Mouse (Mus musculus) kidney, postnatal 0 days (tissue): ENCODE results near the gene Tcte2. TPM values are rescaled to one million over a fixed set of nuclear protein-coding genes. Genes with fewer than 3 reads are reported as not detected.

ENCODE experiments used
- ATAC-seq: fragments of 200-750 bp; cut with Nextera tagmentation; replicated peaks from 2 replicates; pipeline ENCODE4 v1.8.0; 2017; ENCODE audit warnings: low read depth, moderate number of reproducible peaks, moderate TSS enrichment, moderate library complexity; ENCODE audit not compliant: low FRiP score
- DNase-seq: peaks from one replicate; pipeline ENCODE4 v3.0.0-alpha.2; 2016; ENCODE audit warnings: low spot score
- H3K27ac ChIP-seq: fragments of 300-500 bp; sonication (generic); 2 replicates; pipeline ENCODE4 v1.5.1; 2014; ENCODE audit warnings: mild to moderate bottlenecking
- H3K27me3 ChIP-seq: fragments of 300-500 bp; sonication (generic); 2 replicates; pipeline ENCODE4 v1.6.1; 2014; ENCODE audit warnings: low read length, mixed read lengths; ENCODE audit not compliant: insufficient read depth
- H3K36me3 ChIP-seq: fragments of 300-500 bp; sonication (generic); 2 replicates; pipeline ENCODE4 v1.6.1; 2014; ENCODE audit warnings: low read length, mixed read lengths; ENCODE audit not compliant: insufficient read depth
- H3K4me1 ChIP-seq: fragments of 300-500 bp; sonication (generic); replicated peaks from 2 replicates; pipeline ENCODE4 v1.6.1; 2014; ENCODE audit warnings: antibody characterized with exemption, low read length, mixed read lengths; ENCODE audit not compliant: insufficient read depth
- H3K4me2 ChIP-seq: fragments of 300-500 bp; sonication (generic); 2 replicates; pipeline ENCODE4 v1.6.1; 2014; ENCODE audit warnings: mild to moderate bottlenecking, low read length, moderate library complexity, mixed read lengths
- H3K4me3 ChIP-seq: fragments of 300-500 bp; sonication (generic); replicated peaks from 2 replicates; pipeline ENCODE4 v1.5.1; 2014; ENCODE audit warnings: low read depth, low read length
- H3K9ac ChIP-seq: fragments of 300-500 bp; sonication (generic); 2 replicates; pipeline ENCODE4 v1.6.1; 2014; ENCODE audit warnings: low read depth, low read length
- H3K9me3 ChIP-seq: fragments of 300-500 bp; sonication (generic); replicated peaks from 2 replicates; pipeline ENCODE4 v1.6.1; 2016; ENCODE audit warnings: low read length, inconsistent platforms, mixed read lengths
- CTCF ChIP-seq: IDR thresholded peaks from 2 replicates; pipeline ENCODE4 v1.5.1; 2016; ENCODE audit warnings: antibody characterized with exemption, low read depth, mild to moderate bottlenecking, moderate library complexity
- WGBS: fragments of 180-500 bp; shearing (Covaris S2); extraction: QIAGEN DNeasy Blood & Tissue Kit; methylation state at CpG from one replicate; pipeline ENCODE4 v1.1.7; 2014; 5-methylcytosine and 5-hydroxymethylcytosine counted together
- polyA plus RNA-seq: library from polyadenylated mRNA; unstranded; fragments of >200 nt; fragmentation: Nextera tagmentation; extraction: Ambion mirVana; gene quantifications from 2 replicates; pipeline ENCODE4 v1.2.1, GENCODE M21; 2015

The Tcte2 gene
- polyA plus RNA-seq, 1 experiment from 2014 or later = 4.1 TPM

- H3K4me1 ChIP-seq = 0 out of 2 replicates have a peak, but pooled peaks cover 9% of the 10 kb centered on the region
- peak overlapping the region; percentile 92 for H3K9ac ChIP-seq
- peak overlapping the region; percentile 92 for H3K27ac ChIP-seq
- peak; percentile 62 for ATAC-seq
- TF ChIP-seq CTCF = no peak
- peak overlapping the region; percentile 98 for H3K4me2 ChIP-seq
- peak overlapping the region; percentile 79 for H3K4me3 ChIP-seq
- no peaks in the 10 kb centered on the region for H3K27me3 ChIP-seq
- no peaks in the 10 kb centered on the region for H3K36me3 ChIP-seq
- 0% methylated on average over 22 of the region's 72 CpGs for WGBS
- peak; percentile 46 for DNase-seq
- H3K9me3 ChIP-seq = no peaks in the 10 kb centered on the region
Observed at GRCm38 (mm10) chr17:13760675-13761178, 898 bp downstream of the Tcte2 start.

- no peak for TF ChIP-seq CTCF
- Histone ChIP-seq H3K4me1 (0 out of 2 replicates have a peak, but pooled peaks cover 9% of the 10 kb centered on the region), H3K36me3 (no peaks in the 10 kb centered on the region), H3K9me3 (no peaks in the 10 kb centered on the region), H3K4me2 (peak within 1 kb of the TSS; percentile 98), H3K27ac (peak within 1 kb of the TSS; percentile 92), H3K27me3 (no peaks in the 10 kb centered on the region), H3K9ac (peak within 1 kb of the TSS; percentile 92), H3K4me3 (peak within 1 kb of the TSS; percentile 79)
- DNase-seq (peak; percentile 91), ATAC-seq (peak; percentile 97)
- WGBS = under 1% methylated on average over 77 of the region's 108 CpGs
Observed at GRCm38 (mm10) chr17:13759853-13760627, 1.6 kb downstream of the Tcte2 start, which contains the start of gene Afdn. Afdn (plus strand) TSS chr17:13760539.

- peak overlapping the region; percentile 92 for H3K27ac ChIP-seq
- 17% methylated on average over 13 of the region's 13 CpGs for WGBS
- TF ChIP-seq CTCF = no peak
- 0 out of 2 replicates have a peak, but pooled peaks cover 9% of the 10 kb centered on the region for H3K4me1 ChIP-seq
- peak overlapping the region; percentile 79 for H3K4me3 ChIP-seq
- peak overlapping the region; percentile 92 for H3K9ac ChIP-seq
- ATAC-seq = no peak
- H3K4me2 ChIP-seq = peak overlapping the region; percentile 98
- H3K36me3 ChIP-seq = no peaks in the 10 kb centered on the region
- no peaks in the 10 kb centered on the region for H3K27me3 ChIP-seq
- no peaks in the 10 kb centered on the region for H3K9me3 ChIP-seq
- DNase-seq = no peak
Observed at GRCm38 (mm10) chr17:13759156-13759852, 2.3 kb downstream of the Tcte2 start.

- Histone ChIP-seq H3K4me2 (peak overlapping the region; percentile 98), H3K4me1 (0 out of 2 replicates have a peak, but pooled peaks cover 9% of the 10 kb centered on the region), H3K27me3 (no peaks in the 10 kb centered on the region), H3K27ac (0 out of 2 replicates have a peak overlapping the region, but pooled peaks have one; percentile 15), H3K9ac (no peak overlapping the region), H3K36me3 (no peaks in the 10 kb centered on the region), H3K4me3 (no peak overlapping the region), H3K9me3 (no peaks in the 10 kb centered on the region)
- TF ChIP-seq CTCF = no peak
- ATAC-seq (no peak), DNase-seq (no peak)
- 90% methylated on average over 7 of the region's 7 CpGs for WGBS
Observed at GRCm38 (mm10) chr17:13758586-13758985, 3.0 kb downstream of the Tcte2 start.

GRCm38 (mm10) chr17:13754940-13755339 is 6.7 kb downstream of the Tcte2 start:
- Histone ChIP-seq H3K9ac (no peak overlapping the region), H3K4me3 (no peak overlapping the region), H3K9me3 (no peaks in the 10 kb centered on the region), H3K27ac (peak overlapping the region; percentile 61; the same call in 1 of the 2 replicates), H3K27me3 (no peaks in the 10 kb centered on the region), H3K4me2 (no peak overlapping the region), H3K36me3 (no peaks in the 10 kb centered on the region), H3K4me1 (0 out of 2 replicates have a peak, but pooled peaks cover 5% of the 10 kb centered on the region)
- ATAC-seq = no peak
- TF ChIP-seq CTCF = no peak
- WGBS = 75% methylated on average over 6 of the region's 6 CpGs
- no peak for DNase-seq

GRCm38 (mm10) chr17:13753918-13754317 is 7.7 kb downstream of the Tcte2 start:
- 0 out of 2 replicates have a peak, but pooled peaks cover 5% of the 10 kb centered on the region for H3K4me1 ChIP-seq
- no peak overlapping the region for H3K4me3 ChIP-seq
- H3K36me3 ChIP-seq = no peaks in the 10 kb centered on the region
- ATAC-seq (peak; percentile 84), DNase-seq (no peak)
- 54% methylated on average over 4 of the region's 4 CpGs for WGBS
- no peaks in the 10 kb centered on the region for H3K27me3 ChIP-seq
- TF ChIP-seq CTCF = no peak
- peak overlapping the region; percentile 61 for H3K27ac ChIP-seq
- H3K4me2 ChIP-seq = no peak overlapping the region
- no peak overlapping the region for H3K9ac ChIP-seq
- H3K9me3 ChIP-seq = no peaks in the 10 kb centered on the region
